Mouse (Mus musculus) MEL (cell line): ENCODE measurements at regions not wholly inside any gene's neighbourhood (a gene's known extent, or its start where the extent isn't known, plus 50 kb on each side); places are given as distances from the start of the nearest gene placed in this dataset.

Experiments
- DNase-seq: peaks from one replicate; pipeline ENCODE4 v3.0.0; 2011; ENCODE audit warnings: low read depth, low spot score
- H3K27ac ChIP-seq: 2 replicates; pipeline ENCODE4 v1.5.1; 2012; ENCODE audit warnings: low read depth, mild to moderate bottlenecking, control low read depth, low read length, moderate library complexity; ENCODE audit not compliant: control insufficient read depth
- H3K27me3 ChIP-seq, 2 experiments: fragments of 150-350 bp in 1 of 2; sonication (generic) in 1 of 2; 2 replicates each; pipeline ENCODE4 v1.6.1; 2012; ENCODE audit warnings: low read length in 2 of 2, mild to moderate bottlenecking in 2 of 2, improper control_type of control experiment in 1 of 2, moderate library complexity in 1 of 2; ENCODE audit not compliant: insufficient read depth in 2 of 2, control insufficient read depth in 1 of 2
- H3K36me3 ChIP-seq, 2 experiments: 2 replicates each; pipeline ENCODE4 v1.6.1; 2012 to 2014; ENCODE audit warnings: low read length in 2 of 2, improper control_type of control experiment in 1 of 2, inconsistent platforms in 1 of 2, mild to moderate bottlenecking in 1 of 2; ENCODE audit not compliant: insufficient read depth in 2 of 2, control insufficient read depth in 1 of 2
- H3K4me1 ChIP-seq, 2 experiments: fragments of 150-350 bp in 1 of 2; sonication (generic) in 1 of 2; 2 replicates each; pipeline ENCODE4 v1.6.1; 2012; ENCODE audit warnings: low read length in 2 of 2, improper control_type of control experiment in 1 of 2, mild to moderate bottlenecking in 1 of 2; ENCODE audit not compliant: insufficient read depth in 2 of 2, control insufficient read depth in 1 of 2
- H3K4me3 ChIP-seq, 2 experiments: fragments of 150-350 bp in 1 of 2; sonication (generic) in 1 of 2; 2 replicates each; pipeline ENCODE4 v1.5.1; 2012; ENCODE audit warnings: low read depth in 2 of 2, low read length in 2 of 2, mild to moderate bottlenecking in 2 of 2, moderate library complexity in 2 of 2, control low read depth in 1 of 2, improper control_type of control experiment in 1 of 2; ENCODE audit not compliant: control insufficient read depth in 1 of 2, insufficient read depth in 1 of 2
- H3K79me2 ChIP-seq: 2 replicates; pipeline ENCODE4 v1.6.1; 2012; ENCODE audit warnings: mild to moderate bottlenecking, low read length, moderate library complexity; ENCODE audit not compliant: control insufficient read depth, poor library complexity, insufficient read depth
- H3K9ac ChIP-seq: 2 replicates; pipeline ENCODE4 v1.6.1; 2012; ENCODE audit warnings: low read depth, mild to moderate bottlenecking, control low read depth, low read length, moderate library complexity; ENCODE audit not compliant: control insufficient read depth, poor library complexity, severe bottlenecking
- H3K9me3 ChIP-seq: fragments of 150-350 bp; sonication (generic); replicated peaks from 2 replicates; pipeline ENCODE4 v1.6.1; 2012; ENCODE audit warnings: mild to moderate bottlenecking, low read length, improper control_type of control experiment, moderate library complexity; ENCODE audit not compliant: insufficient read depth
- BHLHE40 ChIP-seq: IDR thresholded peaks from 2 replicates; pipeline ENCODE4 v1.6.1; 2012; ENCODE audit warnings: low read depth, mild to moderate bottlenecking, inconsistent platforms, low read length, improper control_type of control experiment, borderline replicate concordance
- CHD2 ChIP-seq: IDR thresholded peaks from 2 replicates; pipeline ENCODE4 v1.6.1; 2011; ENCODE audit warnings: low read length, improper control_type of control experiment
- CTCF ChIP-seq, 3 experiments: IDR thresholded peaks in 2 of 3; conservative IDR thresholded peaks in 1 of 3; 2 replicates each; pipeline ENCODE4 v1.5.1; 2011 to 2012; ENCODE audit warnings: low read length in 3 of 3, low read depth in 2 of 3, mild to moderate bottlenecking in 2 of 3, improper control_type of control experiment in 1 of 3, inconsistent platforms in 1 of 3, mixed read lengths in 1 of 3, moderate library complexity in 1 of 3; ENCODE audit not compliant: control insufficient read depth in 1 of 3, insufficient read depth in 1 of 3, poor library complexity in 1 of 3, severe bottlenecking in 1 of 3
- E2F4 ChIP-seq: IDR thresholded peaks from 2 replicates; pipeline ENCODE4 v1.6.1; 2011; ENCODE audit warnings: low read depth, low read length, improper control_type of control experiment, borderline replicate concordance
- ELF1 ChIP-seq: IDR thresholded peaks from 2 replicates; pipeline ENCODE4 v1.6.1; 2014; ENCODE audit warnings: low read depth, mild to moderate bottlenecking, inconsistent platforms, low read length, improper control_type of control experiment, moderate library complexity
- EP300 ChIP-seq, 2 experiments: IDR thresholded peaks; 2 replicates each; pipeline ENCODE4 v1.6.1; 2011; ENCODE audit warnings: improper control_type of control experiment in 2 of 2, low read length in 2 of 2, low read depth in 1 of 2, mild to moderate bottlenecking in 1 of 2
- GATA1 ChIP-seq: IDR thresholded peaks from 2 replicates; pipeline ENCODE4 v1.6.1; 2011; ENCODE audit warnings: low read depth, low read length, improper control_type of control experiment
- KAT2A ChIP-seq: conservative IDR thresholded peaks from 2 replicates; pipeline ENCODE4 v1.6.1; 2012; ENCODE audit warnings: low read depth, low read length, improper control_type of control experiment, inconsistent platforms
- MYB ChIP-seq: IDR thresholded peaks from 2 replicates; pipeline ENCODE4 v1.6.1; 2011; ENCODE audit warnings: mild to moderate bottlenecking, low read depth, low read length, improper control_type of control experiment
- MYC ChIP-seq: IDR thresholded peaks from 2 replicates; pipeline ENCODE4 v1.6.1; 2011; ENCODE audit warnings: low read depth, mild to moderate bottlenecking, low read length, improper control_type of control experiment, moderate library complexity
- NELFE ChIP-seq: IDR thresholded peaks from 2 replicates; pipeline ENCODE4 v1.6.1; 2011; ENCODE audit warnings: low read depth, low read length, improper control_type of control experiment
- NRF1 ChIP-seq: IDR thresholded peaks from 2 replicates; pipeline ENCODE4 v1.6.1; 2014; ENCODE audit warnings: low read depth, mild to moderate bottlenecking, inconsistent platforms, low read length, improper control_type of control experiment, moderate library complexity; ENCODE audit not compliant: poor library complexity, insufficient read depth, severe bottlenecking
- RAD21 ChIP-seq: IDR thresholded peaks from 2 replicates; pipeline ENCODE4 v1.6.1; 2011; ENCODE audit warnings: mild to moderate bottlenecking, low read depth, low read length, improper control_type of control experiment
- RCOR1 ChIP-seq: IDR thresholded peaks from 2 replicates; pipeline ENCODE4 v1.6.1; 2012; ENCODE audit warnings: low read depth, mild to moderate bottlenecking, inconsistent platforms, low read length, improper control_type of control experiment
- SIN3A ChIP-seq: IDR thresholded peaks from 2 replicates; pipeline ENCODE4 v1.6.1; 2012; ENCODE audit warnings: low read length, improper control_type of control experiment, inconsistent platforms
- TCF12 ChIP-seq: IDR thresholded peaks from 2 replicates; pipeline ENCODE4 v1.6.1; 2014; ENCODE audit warnings: low read depth, mild to moderate bottlenecking, inconsistent platforms, low read length, improper control_type of control experiment, moderate library complexity
- USF2 ChIP-seq, 2 experiments: IDR thresholded peaks; 2 replicates each; pipeline ENCODE4 v1.6.1; 2011 to 2012; ENCODE audit warnings: improper control_type of control experiment in 2 of 2, low read length in 2 of 2, borderline replicate concordance in 1 of 2, inconsistent platforms in 1 of 2, low read depth in 1 of 2, mild to moderate bottlenecking in 1 of 2; ENCODE audit not compliant: insufficient read depth in 1 of 2
- ZC3H11A ChIP-seq: IDR thresholded peaks from 2 replicates; pipeline ENCODE4 v1.6.1; 2012; ENCODE audit warnings: low read depth, mild to moderate bottlenecking, inconsistent platforms, low read length, improper control_type of control experiment
- ZKSCAN1 ChIP-seq: IDR thresholded peaks from 2 replicates; pipeline ENCODE4 v1.6.1; 2012; ENCODE audit warnings: low read depth, mild to moderate bottlenecking, inconsistent platforms, low read length, improper control_type of control experiment, moderate library complexity
- ZNF384 ChIP-seq: IDR thresholded peaks from 2 replicates; pipeline ENCODE4 v1.6.1; 2012; ENCODE audit warnings: low read depth, mild to moderate bottlenecking, inconsistent platforms, low read length, improper control_type of control experiment

GRCm38 (mm10) chr17:82757400-82757799 lies 457.7 kb upstream of the Pkdcc start:
- DNase-seq: no peak
- TF ChIP-seq E2F4: no peak
- TF ChIP-seq MYB: no peak
- no peak for TF ChIP-seq BHLHE40
- no peak for TF ChIP-seq EP300 (IDR thresholded peaks at IDR 0.05; ENCODE audit: low read depth in 1 of 2, low read length in 2 of 2)
- TF ChIP-seq KAT2A: no peak
- no peak for TF ChIP-seq CTCF (IDR thresholded peaks at IDR 0.05 in 2 of 3, conservative IDR thresholded peaks at IDR 0.05 in 1 of 3; ENCODE audit: control insufficient read depth in 1 of 3, insufficient read depth in 1 of 3, low read depth in 2 of 3, low read length in 3 of 3, poor library complexity in 1 of 3, severe bottlenecking in 1 of 3)
- no peak for TF ChIP-seq MYC
- TF ChIP-seq GATA1: no peak
- no peak for TF ChIP-seq TCF12
- TF ChIP-seq ZC3H11A: no peak
- TF ChIP-seq NRF1: no peak
- H3K4me1 ChIP-seq: no peaks in the 10 kb centered on the region
- no peaks in the 10 kb centered on the region for H3K9me3 ChIP-seq
- H3K36me3 ChIP-seq: no peaks in the 10 kb centered on the region
- no peak overlapping the region for H3K9ac ChIP-seq
- H3K27ac ChIP-seq: no peak overlapping the region
- H3K4me3 ChIP-seq: no peak overlapping the region
- no peaks in the 10 kb centered on the region for H3K27me3 ChIP-seq
- no peaks in the 10 kb centered on the region for H3K79me2 ChIP-seq

GRCm38 (mm10) chr17:82779096-82779495 lies 436.0 kb upstream of the Pkdcc start:
- Histone ChIP-seq H3K27ac (no peak overlapping the region), H3K9ac (no peak overlapping the region), H3K36me3 (peaks cover 0 to 2% of the 10 kb centered on the region in 2 experiments; a peak in 1 of 4 replicates), H3K27me3 (no peaks in the 10 kb centered on the region), H3K4me3 (no peak overlapping the region), H3K9me3 (no peaks in the 10 kb centered on the region; the same call in 1 of the 2 replicates), H3K79me2 (no peaks in the 10 kb centered on the region), H3K4me1 (no peaks in the 10 kb centered on the region)
- no peak for TF ChIP-seq USF2 (IDR thresholded peaks at IDR 0.05; ENCODE audit: borderline replicate concordance in 1 of 2, insufficient read depth in 1 of 2, low read depth in 1 of 2, low read length in 2 of 2)
- TF ChIP-seq RCOR1: peak; percentile 66
- peak in 1 of 2 experiments; percentile 34; a peak in 1 of 4 replicates for TF ChIP-seq EP300 (IDR thresholded peaks at IDR 0.05; ENCODE audit: low read depth in 1 of 2, low read length in 2 of 2)
- TF ChIP-seq GATA1: 0 out of 2 replicates have a peak, but pooled peaks have one; percentile 13
- peak; percentile 79 for DNase-seq

GRCm38 (mm10) chr17:82822129-82822528 lies 393.0 kb upstream of the Pkdcc start:
- DNase-seq: no peak
- H3K36me3 ChIP-seq: no peaks in the 10 kb centered on the region; a peak in 2 of 4 replicates
- no peak overlapping the region for H3K4me3 ChIP-seq
- H3K27me3 ChIP-seq: no peaks in the 10 kb centered on the region
- no peaks in the 10 kb centered on the region for H3K79me2 ChIP-seq
- no peaks in the 10 kb centered on the region for H3K9me3 ChIP-seq
- no peak overlapping the region for H3K27ac ChIP-seq
- H3K9ac ChIP-seq: no peak overlapping the region
- no peaks in the 10 kb centered on the region; a peak in 1 of 4 replicates for H3K4me1 ChIP-seq
- TF ChIP-seq ELF1 (no peak), ZKSCAN1 (no peak), RAD21 (no peak), BHLHE40 (no peak), SIN3A (no peak), NELFE (no peak), ZNF384 (peak; percentile 54), CHD2 (no peak), EP300 (IDR thresholded peaks at IDR 0.05; ENCODE audit: low read depth in 1 of 2, low read length in 2 of 2) (no peak)
